Mouse (Mus musculus): ENCODE data around the gene Rtp2. TPM values are rescaled to one million over a fixed set of nuclear protein-coding genes. Genes with fewer than 3 reads are reported as not detected.

The Rtp2 gene
- polyA plus RNA-seq (2016; fragmentation: Nextera tagmentation; extraction: Ambion mirVana): 0.22 and 0.52 TPM in 2 replicates

DNA sequence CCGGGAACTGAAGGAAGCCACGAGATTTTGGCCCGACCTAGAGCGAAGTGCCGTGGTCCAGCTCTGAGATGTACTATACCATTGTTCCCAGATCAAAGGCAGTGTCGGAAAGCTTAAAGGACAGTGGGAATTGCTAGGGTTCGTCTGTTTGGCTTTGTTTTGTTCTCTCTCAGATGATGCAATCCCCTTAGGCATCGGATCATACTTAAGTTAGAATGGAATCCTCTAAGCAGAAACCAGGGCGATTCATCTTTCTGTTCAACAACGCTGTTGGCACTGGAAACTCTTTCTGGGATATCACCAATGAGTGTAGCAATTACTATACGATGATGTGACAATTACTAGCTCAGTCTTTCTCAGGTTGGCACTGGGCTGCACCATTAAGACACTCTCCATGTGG is at the start of gene Rtp2:
TSS of gene Rtp2 (minus strand) at position 101 of the 400 bp plus-strand sequence.
- Histone ChIP-seq H3K36me3 (no peaks in the 10 kb centered on the region), H3K9me3 (no peaks in the 10 kb centered on the region), H3K27ac (no peak within 1 kb of the TSS), H3K27me3 (no peaks in the 10 kb centered on the region), H3K4me3 (no peak within 1 kb of the TSS), H3K4me1 (no peaks in the 10 kb centered on the region), H3K4me2 (replicated peaks) (no peak within 1 kb of the TSS), H3K9ac (no peak within 1 kb of the TSS)
- 78% methylated on average over 11 of the region's 11 CpGs for WGBS
- no peak for ATAC-seq (ENCODE audit: insufficient number of reproducible peaks, insufficient read depth, low FRiP score, low TSS enrichment)

DNA sequence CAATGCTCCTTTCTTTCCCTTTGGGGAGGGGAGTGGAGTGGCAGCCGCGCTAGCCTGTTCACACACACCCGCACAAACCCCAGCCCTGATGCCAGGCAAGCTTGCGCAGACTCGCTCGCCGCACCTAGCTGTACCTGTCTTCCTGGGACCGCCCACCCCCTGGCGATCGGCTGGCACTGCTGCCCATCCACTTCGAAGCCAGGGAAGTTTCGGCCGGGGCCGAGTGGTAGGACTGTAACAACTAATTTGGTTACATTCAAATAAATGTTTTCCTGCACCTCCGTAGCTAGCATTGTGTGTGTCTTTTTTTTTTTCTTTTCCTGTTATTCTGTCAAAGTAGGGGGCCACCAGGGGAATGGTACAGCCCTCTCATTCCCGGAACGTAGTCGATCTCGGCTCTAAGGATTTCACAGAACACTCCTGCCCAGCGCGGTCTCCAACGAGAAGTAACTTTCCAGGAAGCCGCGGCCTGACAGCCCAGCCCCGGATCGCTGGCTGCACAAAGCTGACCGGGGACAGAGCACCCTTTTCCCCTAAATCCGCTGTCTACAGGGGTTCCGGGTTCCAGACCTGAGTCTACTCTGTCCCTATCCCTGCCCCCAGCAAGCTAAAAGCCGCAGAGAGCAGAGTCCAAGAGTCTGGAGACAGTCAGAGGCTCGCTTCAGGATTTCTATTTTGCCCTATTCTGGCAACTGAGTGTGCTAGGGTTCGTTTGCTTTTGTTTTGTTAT is 49.0 kb upstream of the Rtp2 start:
- H3K27me3 ChIP-seq: peaks cover 26% of the 10 kb centered on the region
- no peaks in the 10 kb centered on the region for H3K36me3 ChIP-seq
- H3K27ac ChIP-seq: no peak overlapping the region
- no peaks in the 10 kb centered on the region for H3K9me3 ChIP-seq
- no peak for ATAC-seq (ENCODE audit: insufficient number of reproducible peaks, insufficient read depth, low FRiP score, low TSS enrichment)
- WGBS: 2% methylated on average over 30 of the region's 32 CpGs
- H3K4me2 ChIP-seq (replicated peaks): peak overlapping the region; percentile 88
- peak overlapping the region; percentile 34 for H3K4me3 ChIP-seq
- H3K9ac ChIP-seq: peak overlapping the region; percentile 42; the same call in 1 of the 2 replicates
- peaks cover 31% of the 10 kb centered on the region for H3K4me1 ChIP-seq

DNA sequence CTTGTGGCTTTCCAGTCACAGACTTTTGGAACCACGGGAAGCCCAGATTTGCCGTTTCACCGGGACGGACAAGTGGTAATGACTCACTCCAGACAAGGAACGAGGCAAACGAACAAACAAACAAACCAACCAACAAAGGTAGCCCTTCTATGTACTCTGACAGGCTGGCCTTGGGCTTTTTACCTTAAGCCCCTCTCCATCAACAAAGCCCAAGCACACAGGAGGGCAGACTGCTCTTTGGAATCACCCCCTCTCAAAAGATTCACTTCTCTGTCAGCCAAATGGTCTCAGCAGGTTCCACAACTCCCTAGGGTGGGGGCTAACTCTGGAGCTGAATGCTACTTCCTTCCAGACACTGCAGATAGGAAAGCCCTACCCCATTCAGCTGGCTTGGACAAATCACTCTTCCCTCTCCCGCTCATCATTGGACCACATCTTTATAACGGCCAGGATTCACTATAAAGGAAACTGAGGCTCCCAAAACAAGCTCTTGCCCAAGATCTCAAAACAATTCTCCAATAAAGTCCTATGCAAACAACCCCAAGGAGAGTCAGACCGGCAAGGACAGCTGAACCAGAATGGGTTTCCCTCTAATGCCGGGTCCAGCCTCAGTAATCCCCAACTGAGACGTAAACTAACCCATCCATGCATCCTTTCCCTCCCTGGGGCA is 48.1 kb upstream of the Rtp2 start:
- no peaks in the 10 kb centered on the region for H3K9me3 ChIP-seq
- peak overlapping the region; percentile 34; the same call in 1 of the 2 replicates for H3K4me3 ChIP-seq
- H3K9ac ChIP-seq: peak overlapping the region; percentile 34; the same call in 1 of the 2 replicates
- peaks cover 24% of the 10 kb centered on the region for H3K27me3 ChIP-seq
- H3K4me2 ChIP-seq (replicated peaks): peak overlapping the region; percentile 88
- no peak overlapping the region for H3K27ac ChIP-seq
- no peak for ATAC-seq (ENCODE audit: insufficient number of reproducible peaks, insufficient read depth, low FRiP score, low TSS enrichment)
- H3K36me3 ChIP-seq: no peaks in the 10 kb centered on the region
- H3K4me1 ChIP-seq: peaks cover 28% of the 10 kb centered on the region
- WGBS: 8% methylated on average over 11 of the region's 11 CpGs

DNA sequence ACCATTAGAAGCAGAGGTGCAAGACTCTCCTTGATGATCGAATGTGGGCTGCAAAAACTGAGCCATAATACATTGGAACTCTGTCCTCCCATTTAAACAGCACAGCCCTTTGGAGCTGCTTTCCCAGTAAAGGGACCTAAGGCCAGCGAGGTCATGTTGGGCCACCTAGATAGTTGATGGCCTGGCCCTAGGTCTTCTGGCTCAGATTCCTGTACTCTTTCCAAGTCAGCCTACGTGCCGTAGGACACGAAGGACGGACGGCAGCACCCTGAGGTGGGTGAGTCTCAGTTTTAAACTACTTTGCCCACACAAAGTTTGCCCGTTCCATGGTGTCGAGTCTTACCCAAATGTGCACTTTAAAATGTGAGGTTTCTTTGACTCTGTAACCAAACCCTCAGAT is 47.3 kb upstream of the Rtp2 start:
- WGBS: 79% methylated on average over 9 of the region's 9 CpGs
- H3K9me3 ChIP-seq: no peaks in the 10 kb centered on the region
- H3K4me2 ChIP-seq (replicated peaks): no peak overlapping the region
- no peak for ATAC-seq (ENCODE audit: insufficient number of reproducible peaks, insufficient read depth, low FRiP score, low TSS enrichment)
- no peak overlapping the region for H3K27ac ChIP-seq
- no peak overlapping the region for H3K9ac ChIP-seq
- H3K4me1 ChIP-seq: peaks cover 21% of the 10 kb centered on the region
- H3K4me3 ChIP-seq: no peak overlapping the region
- H3K36me3 ChIP-seq: no peaks in the 10 kb centered on the region
- peaks cover 21% of the 10 kb centered on the region for H3K27me3 ChIP-seq

DNA sequence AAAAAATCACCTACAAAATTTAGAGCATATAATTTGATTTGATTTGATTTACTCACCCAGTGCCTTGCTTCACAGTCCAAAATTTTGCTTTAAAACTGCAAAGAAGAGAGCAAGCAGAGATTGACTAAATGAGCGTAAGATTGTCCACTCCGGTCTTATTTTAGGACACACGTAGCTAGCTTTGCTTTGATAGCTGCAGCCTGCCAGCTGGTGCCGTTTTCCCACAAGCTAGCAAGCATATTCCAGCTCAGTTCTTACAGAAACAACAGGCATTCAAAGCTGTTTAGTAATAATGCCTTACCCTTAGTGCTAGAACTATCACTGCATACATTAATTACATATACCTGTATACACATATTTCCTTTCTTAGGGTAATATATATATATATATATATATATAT is 46.3 kb upstream of the Rtp2 start:
- peaks cover 17% of the 10 kb centered on the region for H3K4me1 ChIP-seq
- WGBS: 72% methylated on average over 4 of the region's 4 CpGs
- no peak overlapping the region for H3K9ac ChIP-seq
- no peak for ATAC-seq (ENCODE audit: insufficient number of reproducible peaks, insufficient read depth, low FRiP score, low TSS enrichment)
- no peak overlapping the region for H3K4me3 ChIP-seq
- peaks cover 21% of the 10 kb centered on the region for H3K27me3 ChIP-seq
- H3K9me3 ChIP-seq: no peaks in the 10 kb centered on the region
- no peaks in the 10 kb centered on the region for H3K36me3 ChIP-seq
- no peak overlapping the region for H3K27ac ChIP-seq
- no peak overlapping the region for H3K4me2 ChIP-seq (replicated peaks)

DNA sequence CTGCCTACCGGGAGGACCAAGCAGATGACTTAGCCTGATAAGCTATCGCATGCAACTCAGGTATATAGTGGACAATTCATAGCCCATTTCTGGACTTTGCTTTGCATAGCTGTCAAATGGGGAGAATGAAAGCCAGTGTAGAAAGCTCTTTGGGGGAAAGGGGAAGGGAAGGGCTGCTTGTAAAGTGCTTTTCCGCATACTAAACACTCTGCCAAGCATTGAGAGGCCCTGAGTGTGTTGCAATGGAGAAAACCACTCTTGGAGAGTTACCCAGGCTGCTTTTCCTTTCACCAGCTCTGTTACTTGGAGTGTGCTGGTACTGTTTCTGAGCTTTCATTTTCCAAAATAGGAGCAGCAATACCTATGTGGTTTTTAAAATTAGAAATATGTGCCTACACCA is 45.5 kb upstream of the Rtp2 start:
- Histone ChIP-seq H3K4me3 (no peak overlapping the region), H3K36me3 (no peaks in the 10 kb centered on the region), H3K4me1 (peaks cover 16% of the 10 kb centered on the region), H3K27ac (no peak overlapping the region), H3K4me2 (replicated peaks) (no peak overlapping the region), H3K27me3 (peaks cover 21% of the 10 kb centered on the region), H3K9me3 (no peaks in the 10 kb centered on the region), H3K9ac (no peak overlapping the region)
- 82% methylated on average over 3 of the region's 3 CpGs for WGBS
- ATAC-seq (ENCODE audit: insufficient number of reproducible peaks, insufficient read depth, low FRiP score, low TSS enrichment): no peak

DNA sequence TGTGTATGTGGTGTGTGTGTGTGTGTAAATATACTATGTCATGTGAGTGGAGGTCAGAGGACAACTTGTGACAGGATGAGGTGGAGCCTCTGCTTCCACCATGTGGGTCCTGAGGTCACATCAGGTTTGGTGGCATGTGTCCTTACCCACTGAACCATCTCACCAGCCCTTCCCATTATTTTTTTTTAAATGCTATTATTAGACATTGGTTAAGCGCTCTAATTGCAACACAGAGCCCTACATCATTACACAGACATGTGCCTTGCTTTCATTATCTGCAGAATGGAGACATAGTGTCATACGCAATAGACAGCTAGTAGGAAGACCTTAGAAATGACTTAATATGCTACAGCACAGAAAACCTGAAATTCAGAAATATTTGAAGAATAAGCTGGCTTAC is 44.0 kb upstream of the Rtp2 start:
- Histone ChIP-seq H3K4me2 (replicated peaks) (no peak overlapping the region), H3K27me3 (peaks cover 21% of the 10 kb centered on the region), H3K9me3 (no peaks in the 10 kb centered on the region), H3K4me1 (peaks cover 9% of the 10 kb centered on the region; the same call in 1 of the 2 replicates), H3K4me3 (no peak overlapping the region), H3K36me3 (no peaks in the 10 kb centered on the region), H3K9ac (no peak overlapping the region), H3K27ac (no peak overlapping the region)
- ATAC-seq (ENCODE audit: insufficient number of reproducible peaks, insufficient read depth, low FRiP score, low TSS enrichment): no peak
- 80% methylated on average over 2 of the region's 2 CpGs for WGBS

DNA sequence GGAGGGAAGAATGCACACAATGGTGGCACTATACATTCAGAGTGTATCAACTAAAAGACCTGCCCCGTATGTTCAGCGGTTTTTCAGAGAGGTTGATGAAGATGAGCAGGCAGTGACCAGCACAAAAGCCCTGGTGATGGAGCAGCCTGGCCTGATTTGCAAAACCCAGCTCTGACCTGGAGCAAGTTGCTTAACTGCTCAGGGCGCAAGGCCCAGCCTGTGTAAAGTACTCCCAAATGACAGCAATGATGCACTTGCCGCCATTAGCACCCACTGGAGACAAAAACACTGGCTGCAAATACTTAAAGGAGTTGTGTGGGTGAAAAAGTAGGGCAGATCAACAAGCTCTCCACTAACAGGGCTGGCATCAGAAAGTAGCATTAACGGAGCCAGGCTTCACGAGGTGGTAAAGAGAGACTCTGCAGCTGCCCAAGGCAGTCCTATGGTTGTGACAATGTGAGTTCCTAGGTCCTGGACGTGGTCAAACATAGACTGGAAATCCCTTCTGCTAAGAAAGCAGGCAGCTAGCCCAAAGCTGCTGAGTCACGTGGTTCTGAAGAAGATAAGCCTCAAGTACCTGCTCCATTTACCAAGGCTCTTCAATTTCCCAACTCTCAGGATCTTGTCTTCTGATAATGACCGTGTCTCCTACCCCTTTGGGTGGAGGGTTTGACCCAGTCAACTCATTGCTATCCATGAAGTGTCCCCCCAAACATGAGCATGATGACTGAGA is 41.6 kb upstream of the Rtp2 start:
- no peak for ATAC-seq (ENCODE audit: insufficient number of reproducible peaks, insufficient read depth, low FRiP score, low TSS enrichment)
- Histone ChIP-seq H3K27me3 (no peaks in the 10 kb centered on the region), H3K9me3 (no peaks in the 10 kb centered on the region), H3K4me1 (no peaks in the 10 kb centered on the region), H3K4me2 (replicated peaks) (no peak overlapping the region), H3K27ac (no peak overlapping the region), H3K4me3 (no peak overlapping the region), H3K9ac (no peak overlapping the region), H3K36me3 (no peaks in the 10 kb centered on the region)
- 84% methylated on average over 9 of the region's 9 CpGs for WGBS

DNA sequence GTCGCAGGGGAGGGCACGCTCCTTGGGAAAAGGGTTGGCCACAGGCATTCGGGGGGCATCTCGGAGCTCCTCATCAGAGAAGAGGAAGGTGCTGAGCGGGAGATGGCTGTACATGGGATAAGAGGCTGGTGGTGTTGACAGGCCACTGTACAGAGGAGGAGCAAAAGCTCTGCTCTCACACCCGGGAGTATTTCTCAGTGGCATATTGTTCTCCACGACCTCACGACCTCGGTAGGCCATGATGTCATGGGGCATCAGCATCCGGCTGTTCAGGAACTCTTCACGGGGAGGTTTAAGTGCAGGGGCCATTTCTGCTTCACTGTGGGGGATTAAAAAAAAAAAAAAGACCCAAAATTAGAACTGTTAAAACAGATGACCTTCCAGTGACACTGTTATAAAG is 40.7 kb upstream of the Rtp2 start:
- Histone ChIP-seq H3K4me1 (no peaks in the 10 kb centered on the region), H3K36me3 (peaks cover 2% of the 10 kb centered on the region; the same call in 1 of the 2 replicates), H3K9me3 (no peaks in the 10 kb centered on the region), H3K4me3 (no peak overlapping the region), H3K27me3 (no peaks in the 10 kb centered on the region), H3K27ac (no peak overlapping the region), H3K4me2 (replicated peaks) (no peak overlapping the region), H3K9ac (no peak overlapping the region)
- WGBS: 71% methylated on average over 11 of the region's 11 CpGs
- no peak for ATAC-seq (ENCODE audit: insufficient number of reproducible peaks, insufficient read depth, low FRiP score, low TSS enrichment)

DNA sequence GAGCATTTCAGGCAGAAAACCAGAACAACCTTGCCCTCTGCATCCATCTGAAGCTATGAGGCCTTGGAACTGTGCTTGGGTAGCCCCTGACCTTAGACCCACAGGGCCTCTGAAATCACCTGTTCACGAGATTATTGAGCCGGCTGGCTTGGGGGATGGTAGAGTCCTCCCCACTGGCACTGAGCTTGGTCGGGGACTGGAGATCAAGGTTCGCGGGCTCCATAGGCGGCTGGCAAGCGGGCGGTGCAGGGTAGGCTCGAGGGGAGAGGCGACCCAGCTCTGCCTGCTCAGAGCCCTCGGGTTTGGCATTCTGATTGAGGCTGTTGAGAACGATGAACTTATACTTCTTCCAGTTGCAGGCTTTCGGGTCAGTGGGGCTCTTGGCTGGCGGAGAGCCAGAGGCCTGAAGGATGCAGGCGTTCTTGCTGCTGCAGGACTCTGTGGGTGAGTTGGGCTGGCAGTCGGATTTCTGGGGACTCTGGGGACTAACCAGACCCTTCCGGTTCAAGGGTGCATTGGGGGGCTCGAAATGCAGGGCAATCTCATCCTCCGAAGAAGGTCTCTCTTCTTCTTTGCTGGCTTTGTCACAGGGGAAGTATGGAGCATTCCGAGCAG is 40.0 kb upstream of the Rtp2 start:
- no peaks in the 10 kb centered on the region for H3K4me1 ChIP-seq
- H3K9me3 ChIP-seq: no peaks in the 10 kb centered on the region
- no peak for ATAC-seq (ENCODE audit: insufficient number of reproducible peaks, insufficient read depth, low FRiP score, low TSS enrichment)
- peaks cover 6% of the 10 kb centered on the region; the same call in 1 of the 2 replicates for H3K36me3 ChIP-seq
- H3K4me3 ChIP-seq: no peak overlapping the region
- H3K27me3 ChIP-seq: no peaks in the 10 kb centered on the region
- no peak overlapping the region for H3K27ac ChIP-seq
- no peak overlapping the region for H3K4me2 ChIP-seq (replicated peaks)
- WGBS: 76% methylated on average over 20 of the region's 20 CpGs
- no peak overlapping the region for H3K9ac ChIP-seq

DNA sequence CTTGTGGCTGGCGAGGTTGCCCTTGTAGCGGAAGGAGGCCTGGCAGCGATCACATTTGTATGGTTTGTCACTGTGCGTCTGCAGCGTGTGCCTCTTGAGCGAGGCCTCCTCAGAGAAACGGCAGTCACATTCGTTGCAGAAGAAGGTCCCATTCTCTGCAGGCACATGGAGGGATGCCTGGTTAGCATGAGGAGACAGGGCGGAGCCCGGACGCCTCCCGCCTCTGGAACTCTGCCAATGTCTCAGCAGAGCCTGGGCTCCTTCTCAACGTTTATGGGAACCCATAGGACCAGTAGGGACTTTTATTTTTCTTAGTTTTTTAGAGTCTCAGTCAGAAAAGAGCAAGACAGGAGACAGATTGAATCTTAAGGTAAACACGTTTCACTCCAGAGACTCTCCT is 37.7 kb upstream of the Rtp2 start:
- ATAC-seq (ENCODE audit: insufficient number of reproducible peaks, insufficient read depth, low FRiP score, low TSS enrichment): no peak
- Histone ChIP-seq H3K4me2 (replicated peaks) (no peak overlapping the region), H3K9me3 (no peaks in the 10 kb centered on the region), H3K4me1 (no peaks in the 10 kb centered on the region), H3K9ac (no peak overlapping the region), H3K36me3 (peaks cover 6% of the 10 kb centered on the region; the same call in 1 of the 2 replicates), H3K4me3 (no peak overlapping the region), H3K27ac (no peak overlapping the region), H3K27me3 (no peaks in the 10 kb centered on the region)
- 79% methylated on average over 14 of the region's 14 CpGs for WGBS
